Mouse (Mus musculus) lung, postnatal 36 days (tissue): ENCODE data around the gene Lypd1.

Experiments
- DNase-seq: peaks from one replicate; pipeline ENCODE4 v3.0.0; 2022; ENCODE audit warnings: mixed read lengths

The Lypd1 gene

DNA sequence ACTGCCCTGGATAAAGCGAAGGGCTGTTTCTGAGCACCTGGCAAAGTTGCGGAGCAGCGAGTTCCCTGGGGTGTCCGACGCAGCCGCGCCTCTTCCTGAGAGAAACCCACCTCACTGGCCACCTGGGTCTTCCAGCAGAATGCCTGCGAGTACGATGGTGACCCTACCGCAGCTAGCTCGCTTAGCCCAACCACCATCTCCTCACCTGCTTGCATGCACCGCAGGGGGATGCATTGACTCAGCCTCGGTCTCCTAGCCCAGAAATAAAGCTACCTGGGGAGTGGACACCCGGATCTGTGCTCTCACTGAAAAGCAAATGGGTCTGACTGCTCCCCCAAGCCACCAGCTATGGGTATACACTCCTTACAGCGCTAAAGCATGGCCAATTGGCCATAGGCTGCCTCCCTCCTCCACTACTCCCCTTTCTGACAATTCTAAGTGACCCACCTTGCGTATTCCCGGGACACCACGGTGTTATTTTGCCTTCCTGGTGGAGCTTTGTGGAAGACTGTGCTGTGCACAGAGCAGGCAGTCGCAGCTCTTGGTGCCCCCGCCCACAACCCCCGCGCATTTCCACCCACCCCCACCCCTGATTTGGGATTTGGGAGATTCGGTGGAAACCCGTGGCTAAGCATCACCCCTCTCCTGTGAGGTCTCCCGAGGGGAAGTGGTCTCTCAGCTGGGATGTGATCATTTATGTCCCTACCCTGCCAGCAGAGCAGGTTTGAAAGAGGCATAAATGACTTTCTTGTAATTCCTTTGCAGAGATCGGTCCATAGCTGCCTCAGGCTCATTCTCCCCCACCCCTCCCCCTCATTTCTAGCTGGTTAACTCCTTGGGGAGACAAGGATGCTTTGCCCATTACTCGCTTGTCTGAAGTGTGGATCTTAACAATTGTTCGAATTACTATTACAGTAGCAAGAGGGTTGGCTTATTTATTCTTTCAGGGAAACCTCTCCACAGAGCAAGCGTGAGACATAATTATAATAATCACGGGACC lies at the start of gene Lypd1:
TSS of gene Lypd1 (minus strand) at position 501 of the 1,000 bp plus-strand sequence.
- no peak for DNase-seq

DNA sequence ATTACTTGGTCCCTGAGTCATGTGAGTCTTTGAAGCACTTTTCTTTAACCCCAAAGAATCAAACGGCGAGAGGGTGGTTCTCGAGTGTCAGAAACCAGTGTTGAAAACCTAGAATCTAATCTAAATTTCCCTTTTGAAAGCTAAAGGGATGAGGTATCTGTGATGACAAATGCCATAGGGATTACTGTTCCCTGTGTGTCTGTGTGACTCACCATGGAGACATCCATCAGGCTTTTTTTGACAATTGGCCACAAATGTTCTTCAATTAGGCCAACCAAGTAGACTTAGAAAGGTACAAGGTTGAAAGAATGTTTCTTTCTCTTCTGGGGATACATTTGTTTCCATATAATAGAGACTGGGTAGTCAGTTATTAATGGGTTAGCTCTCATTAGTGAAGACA lies 38.1 kb upstream of the Lypd1 start:
- no peak for DNase-seq

DNA sequence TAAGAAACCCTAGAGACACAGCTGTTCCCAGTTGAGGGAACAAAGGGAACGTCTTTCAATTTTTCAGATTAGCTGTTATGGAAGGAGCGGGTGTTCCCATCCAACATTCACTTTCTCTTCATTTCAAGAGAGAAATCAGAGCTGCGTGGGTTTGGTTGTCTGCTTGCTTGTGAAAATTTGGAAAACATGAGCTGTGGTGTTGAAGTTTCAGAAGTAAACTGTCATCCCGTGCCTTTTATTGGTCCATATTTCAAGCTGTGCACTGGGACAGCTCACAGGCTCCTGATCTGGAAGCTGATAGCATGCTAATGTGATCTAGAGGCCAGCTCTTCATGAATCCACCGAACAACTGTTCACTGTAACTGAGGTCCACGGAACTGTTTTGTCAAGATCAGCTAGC lies 36.2 kb upstream of the Lypd1 start:
- no peak for DNase-seq

DNA sequence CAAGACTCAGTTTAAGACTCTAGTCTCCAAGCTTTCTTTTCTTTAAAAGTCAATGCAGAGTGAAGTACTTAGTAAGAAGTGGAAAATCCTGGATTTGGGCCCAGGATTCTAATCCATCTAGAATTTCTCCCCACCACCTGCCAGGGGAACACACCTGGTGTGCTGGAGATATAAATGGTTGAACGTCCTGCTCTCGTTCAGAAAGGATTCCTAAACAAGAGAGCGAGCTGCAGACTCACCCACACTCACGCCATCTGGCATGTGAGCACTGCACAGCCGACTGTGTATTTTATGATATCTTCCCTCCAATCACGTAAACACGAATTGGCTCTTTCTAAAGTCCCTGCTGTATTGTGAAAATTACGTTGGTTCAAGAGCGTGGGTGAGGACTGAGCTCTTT lies 32.2 kb upstream of the Lypd1 start:
- peak; percentile 3 for DNase-seq

- DNase-seq = no peak
Measured at GRCm38 (mm10) chr1:125943305-125943704, 30.4 kb upstream of the Lypd1 start.

DNA sequence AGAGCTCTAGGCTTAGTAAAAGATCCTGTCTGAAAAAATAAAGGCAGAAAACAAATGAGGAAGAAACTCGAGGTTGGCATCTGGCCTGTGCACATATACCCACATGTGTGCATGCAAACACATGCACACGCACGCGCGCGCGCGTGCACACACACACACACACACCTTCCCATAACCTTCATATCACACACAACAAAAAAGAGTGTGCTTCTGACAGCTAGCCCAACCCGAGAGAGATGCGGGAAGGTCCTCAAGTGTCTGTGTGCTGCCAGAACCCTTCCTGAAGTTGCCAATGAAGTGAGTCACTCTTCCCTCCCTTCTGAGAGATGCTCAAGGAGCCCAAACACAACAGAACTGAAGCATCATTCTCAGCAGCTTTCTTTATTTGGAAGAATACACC lies 12.6 kb upstream of the Lypd1 start:
- no peak for DNase-seq

- no peak for DNase-seq
Measured at GRCm38 (mm10) chr1:125923062-125923461, 10.2 kb upstream of the Lypd1 start.

- no peak for DNase-seq
Measured at GRCm38 (mm10) chr1:125920696-125921095, 7.8 kb upstream of the Lypd1 start.

DNA sequence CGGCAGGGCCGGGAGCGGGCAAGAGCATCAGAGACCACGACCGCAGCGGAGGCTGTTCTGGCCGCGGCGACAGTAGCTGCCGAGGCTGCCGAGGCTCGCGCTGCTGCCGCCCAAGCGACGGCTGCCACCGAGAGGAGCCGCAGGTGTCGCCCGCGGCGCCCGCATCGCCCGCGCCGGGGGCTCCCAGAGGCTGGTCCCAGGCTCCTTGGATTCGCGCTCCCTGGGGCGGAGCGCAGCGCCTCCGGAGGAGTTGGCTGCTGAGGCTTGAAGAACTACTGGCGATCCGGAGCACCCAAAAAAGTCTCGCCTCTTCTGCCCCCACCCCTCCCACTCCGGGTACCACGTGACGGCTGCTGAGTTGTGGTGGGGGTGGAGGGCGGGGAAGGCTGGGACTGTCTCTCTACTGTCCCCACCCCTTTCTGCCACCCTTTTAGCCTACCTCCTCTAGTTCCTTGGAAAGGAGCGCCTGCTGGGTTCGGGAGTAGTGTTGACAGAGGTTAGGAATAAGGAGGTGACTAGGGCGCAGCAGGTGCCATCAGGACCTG lies 928 bp downstream of the Lypd1 start:
- peak; percentile 56 for DNase-seq

DNA sequence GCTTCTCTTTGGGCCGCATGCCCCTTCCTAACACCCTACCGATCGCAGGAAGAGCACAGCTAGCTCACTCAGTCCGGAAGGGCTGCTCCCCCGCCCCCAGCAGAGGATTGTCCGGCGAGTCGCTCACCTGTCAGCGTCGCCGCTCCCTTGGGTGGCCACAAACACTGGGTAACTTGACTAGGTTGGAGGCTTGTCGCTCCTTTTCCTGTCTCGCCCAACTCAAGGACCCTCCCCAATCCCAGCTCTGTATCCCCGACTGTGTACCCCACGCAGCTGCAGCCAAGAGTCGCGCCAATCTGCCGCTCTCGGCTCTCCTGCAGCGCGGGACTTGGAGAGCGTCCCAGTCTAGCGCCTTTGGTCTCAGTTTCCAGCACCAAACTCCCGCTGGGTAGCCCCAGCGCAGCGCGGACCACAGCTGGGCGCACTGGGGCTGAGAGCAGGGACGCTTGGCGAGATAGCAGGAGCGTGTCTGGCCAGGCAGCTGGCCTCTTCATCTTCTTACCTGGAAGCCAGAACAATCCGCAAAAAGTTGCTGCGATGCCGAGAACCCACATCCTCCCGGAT lies 1.5 kb downstream of the Lypd1 start:
- DNase-seq = no peak

DNA sequence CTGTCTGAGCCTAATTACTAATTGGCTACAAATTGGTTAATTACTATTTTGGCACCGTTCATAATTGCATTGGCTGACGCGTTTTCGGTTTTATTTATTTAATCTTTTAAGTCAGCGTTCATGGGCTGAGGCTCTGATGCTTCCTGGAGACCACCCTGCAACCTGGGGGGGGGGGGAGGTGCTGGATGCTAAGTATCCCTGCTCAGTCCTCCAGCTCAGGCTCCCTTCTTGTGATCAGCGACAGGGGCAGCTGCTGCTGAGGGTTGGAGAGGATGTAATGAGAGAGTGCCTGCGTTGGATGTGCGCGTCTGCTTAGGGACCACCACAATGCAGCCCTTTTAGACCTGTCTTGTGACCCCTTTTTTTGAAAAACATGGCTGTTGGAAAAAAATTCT lies 2.0 kb downstream of the Lypd1 start:
- no peak for DNase-seq

DNA sequence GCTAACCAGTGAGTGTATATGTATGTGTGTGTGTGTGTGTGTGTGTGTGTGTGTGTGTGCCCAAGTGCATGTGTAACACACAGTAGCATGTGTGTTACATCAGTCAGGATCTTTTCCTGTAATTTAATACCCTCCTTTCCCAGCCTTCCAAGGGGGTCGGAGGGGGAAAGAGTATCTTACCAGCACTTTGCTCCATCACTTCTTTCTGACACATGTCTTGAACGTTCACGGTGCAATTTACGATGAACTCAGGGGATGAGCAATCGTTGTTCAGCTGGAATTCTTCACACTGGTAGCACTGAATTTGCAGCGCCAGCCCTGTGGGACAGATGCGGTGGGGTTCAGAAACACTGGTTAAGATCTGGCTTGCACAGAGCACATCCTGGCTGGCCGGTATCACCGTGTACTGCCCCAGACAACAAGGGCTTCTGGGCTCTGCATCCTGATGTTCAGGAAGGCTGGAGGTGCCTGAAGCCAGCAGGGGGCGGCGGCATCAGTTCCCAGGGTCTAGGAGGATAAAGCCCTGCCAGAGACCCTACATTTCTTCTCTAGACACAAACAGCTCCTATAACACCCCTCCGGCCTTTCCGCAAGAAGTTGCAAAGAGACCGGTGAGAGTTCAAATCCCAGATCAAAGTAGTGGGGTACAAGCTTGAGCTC lies 2.6 kb downstream of the Lypd1 start:
- no peak for DNase-seq

- DNase-seq = no peak
Measured at GRCm38 (mm10) chr1:125893158-125893557, 19.7 kb downstream of the Lypd1 start.

- no peak for DNase-seq
Measured at GRCm38 (mm10) chr1:125870056-125870455, 42.8 kb downstream of the Lypd1 start.

- no peak for DNase-seq
Measured at GRCm38 (mm10) chr1:125858631-125859030, 54.3 kb downstream of the Lypd1 start.

DNA sequence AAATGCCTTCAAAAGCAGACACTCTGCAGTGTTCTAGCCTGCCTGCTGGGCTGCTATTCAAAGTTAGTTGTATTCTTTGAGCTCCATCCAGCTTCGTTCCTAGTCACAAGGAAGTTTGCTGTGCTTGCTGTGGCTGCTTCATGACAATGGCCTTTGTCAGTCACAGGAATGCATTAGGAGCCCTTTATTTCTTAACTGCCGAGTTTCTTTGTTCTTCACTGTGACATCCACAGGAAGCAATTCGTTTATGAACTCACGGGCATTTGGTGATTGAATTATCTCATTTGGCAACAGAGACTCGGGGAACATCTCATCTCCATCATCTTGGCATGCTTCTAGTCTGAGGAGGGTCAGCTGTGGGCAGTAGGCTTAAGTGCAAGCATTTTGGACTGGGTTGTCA lies 58.3 kb downstream of the Lypd1 start:
- DNase-seq = no peak

- no peak for DNase-seq
Measured at GRCm38 (mm10) chr1:125839746-125840392, 73.0 kb downstream of the Lypd1 start.

- no peak for DNase-seq
Measured at GRCm38 (mm10) chr1:125837507-125837906, 75.4 kb downstream of the Lypd1 start.

DNA sequence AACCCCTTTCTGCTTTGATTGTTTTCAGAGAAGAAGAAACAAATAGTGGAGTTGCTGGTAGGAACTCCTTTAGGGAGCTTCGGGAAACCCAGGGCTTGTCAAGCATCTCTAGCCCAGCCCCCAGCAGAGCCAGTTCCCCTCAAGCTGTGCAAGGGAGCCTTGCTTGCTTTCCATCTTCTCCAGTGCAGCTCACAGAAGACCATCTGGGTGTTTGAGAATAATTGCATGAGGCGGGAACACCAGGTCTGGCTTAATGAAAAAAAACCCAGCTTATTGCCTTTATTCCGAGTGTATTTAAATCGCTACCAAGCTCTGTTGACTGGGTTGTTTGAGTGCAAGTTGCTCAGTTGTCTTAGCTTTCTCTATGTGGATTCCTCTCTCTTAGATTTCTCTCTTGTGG lies 89.3 kb downstream of the Lypd1 start:
- DNase-seq = no peak

- DNase-seq = no peak
Measured at GRCm38 (mm10) chr1:125821101-125821500, 91.8 kb downstream of the Lypd1 start.
